13 mouse cellular contexts compared by ENCODE assay signal in genomic region chr11:63968388-63969035, GRCm38 (mm10). TPM values are rescaled to one million over a fixed set of nuclear protein-coding genes. Genes with fewer than 3 reads are reported as not detected.
A peak's percentile ranks its signal among the peaks of the same experiment; 100 is the strongest.
DNase-seq lines count a peak whose midpoint lies in the region; ATAC-seq and TF ChIP-seq lines count a peak whose summit lies in the region.
"Had no signal": no experiment of that assay in that cellular context is flagged by ENCODE, and none has a peak within 500 bp of the region (broad histone marks: within the 10 kb centered on the region; RNA-seq: fewer than 3 reads in every experiment).

No protein-coding gene starts in this region.

- no peak for ATAC-seq in limb, embryonic 13.5 days (ENCODE audit: low FRiP score, low read depth)
- no peak for ATAC-seq in forebrain, embryonic 16.5 days
- ATAC-seq in stomach, postnatal 0 days (ENCODE audit: low FRiP score, low TSS enrichment) = no peak
- ATAC-seq in lung, postnatal 0 days = no peak

- intact Hi-C loops in left cerebral cortex, postnatal 10 days (cut with DNase I) = no loop called here

- 0 out of 2 replicates have a peak, but pooled peaks cover 3% of the 10 kb centered on the region for H3K27me3 ChIP-seq in limb, embryonic 13.5 days
- H3K27me3 ChIP-seq in limb, embryonic 10.5 days (ENCODE audit: low read depth, poor library complexity, severe bottlenecking) = no peaks in the 10 kb centered on the region; the same call in 1 of the 2 replicates
- no peaks in the 10 kb centered on the region for H3K27me3 ChIP-seq in forebrain, embryonic 16.5 days (replicated peaks; ENCODE audit: control insufficient read depth, insufficient read depth, low read length)
- H3K27me3 ChIP-seq in midbrain, embryonic 10.5 days (ENCODE audit: low read depth, poor library complexity, severe bottlenecking) = no peaks in the 10 kb centered on the region; the same call in 1 of the 2 replicates
- no peaks in the 10 kb centered on the region for H3K27me3 ChIP-seq in stomach, postnatal 0 days (ENCODE audit: control insufficient read depth, insufficient read depth, low read length)
- no peaks in the 10 kb centered on the region for H3K27me3 ChIP-seq in lung, postnatal 0 days (replicated peaks; ENCODE audit: insufficient read depth, low read length)
- H3K27me3 ChIP-seq: embryonic facial prominence, embryonic 15.5 days had no signal

- WGBS in limb, embryonic 13.5 days = 45% methylated on average over 3 of the region's 3 CpGs
- WGBS in limb, embryonic 10.5 days = 31% methylated on average over 3 of the region's 3 CpGs
- 39% methylated on average over 3 of the region's 3 CpGs for WGBS in forebrain, embryonic 16.5 days
- WGBS in midbrain, embryonic 10.5 days = 58% methylated on average over 3 of the region's 3 CpGs
- 56% methylated on average over 3 of the region's 3 CpGs for WGBS in stomach, postnatal 0 days
- WGBS in lung, postnatal 0 days = 63% methylated on average over 3 of the region's 3 CpGs

- peaks cover 12% of the 10 kb centered on the region for H3K36me3 ChIP-seq in limb, embryonic 13.5 days
- H3K36me3 ChIP-seq in limb, embryonic 10.5 days = peaks cover 19% of the 10 kb centered on the region
- no peaks in the 10 kb centered on the region for H3K36me3 ChIP-seq in forebrain, embryonic 16.5 days (ENCODE audit: control insufficient read depth, insufficient read depth)
- H3K36me3 ChIP-seq in midbrain, embryonic 10.5 days = peaks cover 30% of the 10 kb centered on the region
- no peaks in the 10 kb centered on the region for H3K36me3 ChIP-seq in stomach, postnatal 0 days (ENCODE audit: control insufficient read depth, insufficient read depth, low read length)
- no peaks in the 10 kb centered on the region for H3K36me3 ChIP-seq in lung, postnatal 0 days (ENCODE audit: insufficient read depth, low read length)

- no peak for TF ChIP-seq EP300 in stomach, postnatal 0 days (optimal IDR thresholded peaks at IDR 0.05)
- TF ChIP-seq EP300 in lung, postnatal 0 days (IDR thresholded peaks at IDR 0.05) = no peak

- H3K4me2 ChIP-seq in limb, embryonic 13.5 days (replicated peaks) = no peak overlapping the region
- no peak overlapping the region for H3K4me2 ChIP-seq in forebrain, embryonic 16.5 days (ENCODE audit: low read length)
- no peak overlapping the region for H3K4me2 ChIP-seq in stomach, postnatal 0 days (replicated peaks; ENCODE audit: low read depth)
- no peak overlapping the region for H3K4me2 ChIP-seq in lung, postnatal 0 days (replicated peaks; ENCODE audit: low read depth, low read length)
- H3K4me2 ChIP-seq: embryonic facial prominence, embryonic 15.5 days; lung, embryonic 14.5 days had no signal

- H3K9ac ChIP-seq in limb, embryonic 13.5 days = peak overlapping the region; percentile 31; the same call in 1 of the 2 replicates
- 0 out of 2 replicates have a peak overlapping the region, but pooled peaks have one; percentile 2 for H3K9ac ChIP-seq in forebrain, embryonic 16.5 days (replicated peaks; ENCODE audit: low read depth, low read length)
- no peak overlapping the region for H3K9ac ChIP-seq in stomach, postnatal 0 days (ENCODE audit: low read length)
- no peak overlapping the region for H3K9ac ChIP-seq in lung, postnatal 0 days (replicated peaks; ENCODE audit: low read depth)
- H3K9ac ChIP-seq: embryonic facial prominence, embryonic 15.5 days; lung, embryonic 14.5 days had no signal

- no peaks in the 10 kb centered on the region for H3K9me3 ChIP-seq in limb, embryonic 13.5 days
- no peaks in the 10 kb centered on the region for H3K9me3 ChIP-seq in limb, embryonic 10.5 days (replicated peaks)
- no peaks in the 10 kb centered on the region for H3K9me3 ChIP-seq in forebrain, embryonic 16.5 days (ENCODE audit: control insufficient read depth, low read length)
- no peaks in the 10 kb centered on the region for H3K9me3 ChIP-seq in midbrain, embryonic 10.5 days (replicated peaks)
- no peaks in the 10 kb centered on the region for H3K9me3 ChIP-seq in stomach, postnatal 0 days (ENCODE audit: control insufficient read depth, low read length)
- H3K9me3 ChIP-seq in lung, postnatal 0 days (ENCODE audit: low read length) = no peaks in the 10 kb centered on the region
- H3K9me3 ChIP-seq: embryonic facial prominence, embryonic 15.5 days had no signal

- no peak for TF ChIP-seq CTCF in stomach, postnatal 0 days (IDR thresholded peaks at IDR 0.05; ENCODE audit: low read depth)
- no peak for TF ChIP-seq CTCF in lung, postnatal 0 days (IDR thresholded peaks at IDR 0.05)

- H3K27ac ChIP-seq in limb, embryonic 13.5 days = peak overlapping the region; percentile 10; the same call in 1 of the 2 replicates
- no peak overlapping the region for H3K27ac ChIP-seq in limb, embryonic 10.5 days
- no peak overlapping the region for H3K27ac ChIP-seq in forebrain, embryonic 16.5 days (ENCODE audit: low read length)
- peak overlapping the region; percentile 82 for H3K27ac ChIP-seq in midbrain, embryonic 10.5 days (replicated peaks)
- 0 out of 2 replicates have a peak overlapping the region, but pooled peaks have one; percentile 30 for H3K27ac ChIP-seq in stomach, postnatal 0 days (replicated peaks)
- no peak overlapping the region for H3K27ac ChIP-seq in lung, postnatal 0 days (ENCODE audit: low read length)
- H3K27ac ChIP-seq: embryonic facial prominence, embryonic 15.5 days had no signal

- DNase-seq in limb, embryonic 10.5 days (ENCODE audit: low spot score) = no peak
- peak; percentile 18 for DNase-seq in midbrain, embryonic 10.5 days (ENCODE audit: low spot score)
- DNase-seq in stomach, postnatal 0 days (ENCODE audit: low spot score) = no peak
- no peak for DNase-seq in left cerebral cortex, postnatal 10 days (ENCODE audit: extremely low spot score in 1 of 2, low spot score in 2 of 2)
- no peak for DNase-seq in lung, postnatal 0 days (ENCODE audit: low spot score)
- DNase-seq in spleen, postnatal 14 days (ENCODE audit: low spot score in 2 of 2) = no peak
- DNase-seq: gastrocnemius, postnatal 10 days; right cerebral cortex, postnatal 25 days had no signal

- no peak overlapping the region for H3K4me3 ChIP-seq in limb, embryonic 13.5 days
- no peak overlapping the region for H3K4me3 ChIP-seq in limb, embryonic 10.5 days
- no peak overlapping the region for H3K4me3 ChIP-seq in forebrain, embryonic 16.5 days (replicated peaks; ENCODE audit: low read length)
- H3K4me3 ChIP-seq in midbrain, embryonic 10.5 days = no peak overlapping the region
- H3K4me3 ChIP-seq in stomach, postnatal 0 days (ENCODE audit: low read depth, low read length) = no peak overlapping the region
- no peak overlapping the region for H3K4me3 ChIP-seq in lung, postnatal 0 days (ENCODE audit: low read depth, low read length)
- H3K4me3 ChIP-seq: embryonic facial prominence, embryonic 15.5 days; myocyte had no signal

- peaks cover 30% of the 10 kb centered on the region for H3K4me1 ChIP-seq in limb, embryonic 13.5 days
- H3K4me1 ChIP-seq in limb, embryonic 10.5 days = peaks cover 39% of the 10 kb centered on the region
- H3K4me1 ChIP-seq in forebrain, embryonic 16.5 days (replicated peaks; ENCODE audit: control insufficient read depth, insufficient read depth, low read length) = peaks cover 23% of the 10 kb centered on the region
- peaks cover 27% of the 10 kb centered on the region for H3K4me1 ChIP-seq in midbrain, embryonic 10.5 days
- no peaks in the 10 kb centered on the region; the same call in 1 of the 2 replicates for H3K4me1 ChIP-seq in stomach, postnatal 0 days (replicated peaks; ENCODE audit: control insufficient read depth, insufficient read depth)
- no peaks in the 10 kb centered on the region for H3K4me1 ChIP-seq in lung, postnatal 0 days (ENCODE audit: insufficient read depth, low read depth, low read length)

RNA-seq across cellular contexts. Expression of gene Hs3st3b1, which starts 46.4 kb away (rescaled TPM):
- 25.6 and 26.1 TPM in 2 replicates for polyA plus RNA-seq in limb, embryonic 13.5 days (2015; fragmentation: Nextera tagmentation; extraction: Ambion mirVana)
- polyA plus RNA-seq in limb, embryonic 10.5 days (2016; fragmentation: Nextera tagmentation; extraction: Ambion mirVana) = 17.8 and 22.1 TPM in 2 replicates
- polyA plus RNA-seq in forebrain, embryonic 16.5 days (2015; fragmentation: Nextera tagmentation; extraction: Ambion mirVana) = 3.9 and 4.5 TPM in 2 replicates
- 15.6 and 19.4 TPM in 2 replicates for polyA plus RNA-seq in midbrain, embryonic 10.5 days (2016; fragmentation: Nextera tagmentation; extraction: Ambion mirVana)
- 6.9 and 8.3 TPM in 2 replicates for polyA plus RNA-seq in stomach, postnatal 0 days (2015; fragmentation: Nextera tagmentation; extraction: Ambion mirVana)
- total RNA-seq in left cerebral cortex, postnatal 10 days (2021) = 1 to 10 TPM in 1 of 2 experiments, under 1 TPM in 1; 0.89 to 1.1 TPM
- 0.63 and 0.76 TPM in 2 replicates for polyA plus RNA-seq in lung, postnatal 0 days (2015; fragmentation: Nextera tagmentation; extraction: Ambion mirVana)

Comparison
In these comparisons a context has a peak if more than half of its experiments do, and no peak if none do; other contexts are left out.
1. H3K27ac ChIP-seq: peak in limb, embryonic 13.5 days (single experiment), midbrain, embryonic 10.5 days (single experiment) and stomach, postnatal 0 days (single experiment); none in limb, embryonic 10.5 days (single experiment), forebrain, embryonic 16.5 days (single experiment) and lung, postnatal 0 days (single experiment).
2. H3K9ac ChIP-seq: peak in limb, embryonic 13.5 days (single experiment) and forebrain, embryonic 16.5 days (single experiment); none in stomach, postnatal 0 days (single experiment) and lung, postnatal 0 days (single experiment).